Mouse (Mus musculus) ES-Bruce4 (cell line): ENCODE results near the gene Stk26.

ENCODE experiments used
- CTCF ChIP-seq: IDR thresholded peaks from one replicate; pipeline ENCODE4 v1.8.1; 2011; ENCODE audit warnings: low read depth, low read length
- EP300 ChIP-seq: IDR thresholded peaks from 2 replicates; pipeline ENCODE4 v1.6.1; 2011; ENCODE audit warnings: low read depth, low read length; ENCODE audit not compliant: insufficient read depth
- POLR2A ChIP-seq: IDR thresholded peaks from one replicate; pipeline ENCODE4 v1.8.1; 2011; ENCODE audit warnings: low read length; ENCODE audit not compliant: insufficient read depth

GRCm38 (mm10) chrX:50797798-50798197, 43.0 kb upstream of the Stk26 start:
- no peak for TF ChIP-seq CTCF
- no peak for TF ChIP-seq EP300
- TF ChIP-seq POLR2A = no peak
